Mouse (Mus musculus) embryonic facial prominence, embryonic 14.5 days (tissue): ENCODE measurements around the gene Creb3. TPM values are rescaled to one million over a fixed set of nuclear protein-coding genes. Genes with fewer than 3 reads are reported as not detected.

ENCODE experiments used
- ATAC-seq: fragments of 200-750 bp; cut with Nextera tagmentation; 2 replicates; pipeline ENCODE4 v1.8.0; 2017; ENCODE audit warnings: low read depth, moderate number of reproducible peaks, moderate TSS enrichment
- DNase-seq: peaks from one replicate; pipeline ENCODE4 v3.0.0-alpha.2; 2015; ENCODE audit warnings: low spot score
- H3K27ac ChIP-seq: fragments of 300-500 bp; sonication (generic); replicated peaks from 2 replicates; pipeline ENCODE4 v1.5.1; 2014; ENCODE audit warnings: low read depth, mild to moderate bottlenecking, low read length, moderate library complexity
- H3K27me3 ChIP-seq: fragments of 300-500 bp; sonication (generic); replicated peaks from 2 replicates; pipeline ENCODE4 v1.6.1; 2014; ENCODE audit warnings: low read length; ENCODE audit not compliant: control insufficient read depth, insufficient read depth
- H3K36me3 ChIP-seq: fragments of 300-500 bp; sonication (generic); 2 replicates; pipeline ENCODE4 v1.6.1; 2014; ENCODE audit warnings: low read length, mixed read lengths; ENCODE audit not compliant: control insufficient read depth, insufficient read depth
- H3K4me1 ChIP-seq: fragments of 300-500 bp; sonication (generic); 2 replicates; pipeline ENCODE4 v1.6.1; 2014; ENCODE audit warnings: antibody characterized with exemption, low read length; ENCODE audit not compliant: control insufficient read depth, insufficient read depth
- H3K4me2 ChIP-seq: fragments of 300-500 bp; sonication (generic); 2 replicates; pipeline ENCODE4 v1.6.1; 2014; ENCODE audit warnings: low read depth, mild to moderate bottlenecking, low read length, moderate library complexity, mixed read lengths
- H3K4me3 ChIP-seq: fragments of 300-500 bp; sonication (generic); 2 replicates; pipeline ENCODE4 v1.5.1; 2014; ENCODE audit warnings: low read depth, mild to moderate bottlenecking, low read length
- H3K9ac ChIP-seq: fragments of 300-500 bp; sonication (generic); 2 replicates; pipeline ENCODE4 v1.6.1; 2014; ENCODE audit warnings: low read depth, mild to moderate bottlenecking, low read length, moderate library complexity, mixed read lengths
- H3K9me3 ChIP-seq: fragments of 300-500 bp; sonication (generic); 2 replicates; pipeline ENCODE4 v1.6.1; 2016; ENCODE audit warnings: low read length; ENCODE audit not compliant: control insufficient read depth
- WGBS: fragments of 180-500 bp; shearing (Covaris S2); extraction: QIAGEN DNeasy Blood & Tissue Kit; methylation state at CpG from one replicate; pipeline ENCODE4 v1.1.7; 2014; 5-methylcytosine and 5-hydroxymethylcytosine counted together
- polyA plus RNA-seq: library from polyadenylated mRNA; unstranded; fragments of >200 nt; fragmentation: Nextera tagmentation; extraction: Ambion mirVana; gene quantifications from 2 replicates; pipeline ENCODE4 v1.2.1, GENCODE M21; 2014

The Creb3 gene
- polyA plus RNA-seq, 1 experiment from 2014 or later: 79.6 TPM

- Histone ChIP-seq H3K9me3 (no peaks in the 10 kb centered on the region), H3K4me3 (no peak overlapping the region), H3K4me1 (peaks cover 16% of the 10 kb centered on the region), H3K36me3 (peaks cover 41% of the 10 kb centered on the region), H3K27ac (no peak overlapping the region), H3K4me2 (no peak overlapping the region), H3K27me3 (no peaks in the 10 kb centered on the region), H3K9ac (no peak overlapping the region)
- DNase-seq: no peak
- 91% methylated on average over 5 of the region's 5 CpGs for WGBS
- ATAC-seq: no peak
Observed at GRCm38 (mm10) chr4:43582241-43582640, 20.1 kb downstream of the Creb3 start.

GRCm38 (mm10) chr4:43583421-43583820 is 21.3 kb downstream of the Creb3 start:
- Histone ChIP-seq H3K9me3 (no peaks in the 10 kb centered on the region), H3K4me3 (no peak overlapping the region), H3K27me3 (no peaks in the 10 kb centered on the region), H3K36me3 (peaks cover 41% of the 10 kb centered on the region), H3K4me1 (0 out of 2 replicates have a peak, but pooled peaks cover 8% of the 10 kb centered on the region), H3K27ac (no peak overlapping the region), H3K4me2 (no peak overlapping the region), H3K9ac (no peak overlapping the region)
- no peak for ATAC-seq
- WGBS: 77% methylated on average over 7 of the region's 7 CpGs
- DNase-seq: no peak

- DNase-seq (no peak), ATAC-seq (no peak)
Observed at GRCm38 (mm10) chr4:43584444-43585416, 22.6 kb downstream of the Creb3 start, which contains the start of gene Msmp. Msmp (minus strand) TSS chr4:43584494.

GRCm38 (mm10) chr4:43585682-43586081 is 23.6 kb downstream of the Creb3 start:
- no peak for ATAC-seq

More at GRCm38 (mm10) chr4:43584444-43585416, 22.6 kb downstream of the Creb3 start, which contains the start of gene Msmp:
- no peaks in the 10 kb centered on the region for H3K9me3 ChIP-seq
- no peak within 1 kb of the TSS for H3K27ac ChIP-seq
- no peak within 1 kb of the TSS for H3K9ac ChIP-seq
- H3K4me2 ChIP-seq: no peak within 1 kb of the TSS
- no peak within 1 kb of the TSS for H3K4me3 ChIP-seq
- H3K36me3 ChIP-seq: peaks cover 41% of the 10 kb centered on the region
- WGBS: 58% methylated on average over 12 of the region's 12 CpGs
- 0 out of 2 replicates have a peak, but pooled peaks cover 3% of the 10 kb centered on the region for H3K4me1 ChIP-seq
- no peaks in the 10 kb centered on the region for H3K27me3 ChIP-seq

GRCm38 (mm10) chr4:43586411-43586810 is 24.3 kb downstream of the Creb3 start:
- no peaks in the 10 kb centered on the region for H3K4me1 ChIP-seq
- no peak overlapping the region for H3K4me2 ChIP-seq
- ATAC-seq: no peak
- no peak for DNase-seq
- H3K36me3 ChIP-seq: peaks cover 28% of the 10 kb centered on the region
- WGBS: 67% methylated on average over 8 of the region's 8 CpGs
- H3K27ac ChIP-seq: no peak overlapping the region
- no peak overlapping the region for H3K4me3 ChIP-seq
- H3K27me3 ChIP-seq: no peaks in the 10 kb centered on the region
- H3K9me3 ChIP-seq: no peaks in the 10 kb centered on the region
- no peak overlapping the region for H3K9ac ChIP-seq

More at GRCm38 (mm10) chr4:43585682-43586081, 23.6 kb downstream of the Creb3 start:
- no peak overlapping the region for H3K4me2 ChIP-seq
- no peak overlapping the region for H3K27ac ChIP-seq
- H3K9me3 ChIP-seq: no peaks in the 10 kb centered on the region
- no peak overlapping the region for H3K9ac ChIP-seq
- peaks cover 35% of the 10 kb centered on the region for H3K36me3 ChIP-seq
- H3K4me1 ChIP-seq: no peaks in the 10 kb centered on the region
- DNase-seq: no peak
- 34% methylated on average over 9 of the region's 10 CpGs for WGBS
- no peaks in the 10 kb centered on the region for H3K27me3 ChIP-seq
- no peak overlapping the region for H3K4me3 ChIP-seq

GRCm38 (mm10) chr4:43587681-43588080 is 25.5 kb downstream of the Creb3 start:
- Histone ChIP-seq H3K4me2 (no peak overlapping the region), H3K27ac (no peak overlapping the region), H3K4me3 (no peak overlapping the region), H3K9ac (no peak overlapping the region), H3K36me3 (peaks cover 15% of the 10 kb centered on the region), H3K9me3 (no peaks in the 10 kb centered on the region), H3K4me1 (no peaks in the 10 kb centered on the region), H3K27me3 (no peaks in the 10 kb centered on the region)
- 41% methylated on average over 7 of the region's 7 CpGs for whole genome bisulfite sequencing
- DNase-seq (no peak), ATAC-seq (no peak)

- 74% methylated on average over 5 of the region's 5 CpGs for WGBS
Observed at GRCm38 (mm10) chr4:43591543-43591942, 29.4 kb downstream of the Creb3 start.

GRCm38 (mm10) chr4:43591961-43592360 is 29.8 kb downstream of the Creb3 start:
- Histone ChIP-seq H3K27me3 (no peaks in the 10 kb centered on the region), H3K36me3 (no peaks in the 10 kb centered on the region), H3K27ac (no peak overlapping the region), H3K4me1 (no peaks in the 10 kb centered on the region), H3K9ac (no peak overlapping the region), H3K4me3 (no peak overlapping the region), H3K4me2 (no peak overlapping the region), H3K9me3 (no peaks in the 10 kb centered on the region)
- ATAC-seq (no peak), DNase-seq (no peak)
- 60% methylated on average over 3 of the region's 3 CpGs for WGBS

More at GRCm38 (mm10) chr4:43591543-43591942, 29.4 kb downstream of the Creb3 start:
- Histone ChIP-seq H3K4me2 (no peak overlapping the region), H3K36me3 (no peaks in the 10 kb centered on the region), H3K9ac (no peak overlapping the region), H3K4me3 (no peak overlapping the region), H3K27ac (no peak overlapping the region), H3K9me3 (no peaks in the 10 kb centered on the region), H3K4me1 (no peaks in the 10 kb centered on the region), H3K27me3 (no peaks in the 10 kb centered on the region)
- DNase-seq (no peak), ATAC-seq (no peak)
